ENCODE assay signal across 8 mouse cellular contexts in genomic region chr5:91139446-91139873, GRCm38 (mm10). TPM values are rescaled to one million over a fixed set of nuclear protein-coding genes. Genes with fewer than 3 reads are reported as not detected.
DNase-seq lines count a peak whose midpoint lies in the region; ATAC-seq and TF ChIP-seq lines count a peak whose summit lies in the region.

Gene Areg (plus strand): TSS chr5:91139599.

- peak within 1 kb of the TSS; percentile 72; the same call in 1 of the 2 replicates for H3K27ac ChIP-seq in heart, embryonic 10.5 days
- H3K27ac ChIP-seq in limb, embryonic 14.5 days (replicated peaks; ENCODE audit: low read depth, low read length), result no peak within 1 kb of the TSS
- H3K27ac ChIP-seq in midbrain, embryonic 13.5 days, result no peak within 1 kb of the TSS
- H3K27ac ChIP-seq in stomach, embryonic 15.5 days, result no peak within 1 kb of the TSS

- H3K9me3 ChIP-seq in heart, embryonic 10.5 days, result no peaks in the 10 kb centered on the region
- H3K9me3 ChIP-seq in limb, embryonic 14.5 days (ENCODE audit: control insufficient read depth, low read length), result no peaks in the 10 kb centered on the region
- H3K9me3 ChIP-seq in midbrain, embryonic 13.5 days, result no peaks in the 10 kb centered on the region
- H3K9me3 ChIP-seq in stomach, embryonic 15.5 days, result no peaks in the 10 kb centered on the region

- no peak for DNase-seq in cerebellum, adult 9-11 months
- DNase-seq in embryo, embryonic 11.5 days (ENCODE audit: low read depth, low spot score), result peak; percentile 34
- DNase-seq in heart, embryonic 10.5 days (ENCODE audit: low spot score), result peak; percentile 83
- DNase-seq in kidney, adult 8-10 months, result peak; percentile 14 to 38
- peak; percentile 7 for DNase-seq in limb, embryonic 14.5 days (ENCODE audit: low spot score)

- peak within 1 kb of the TSS; percentile 49 for H3K9ac ChIP-seq in limb, embryonic 14.5 days (ENCODE audit: low read depth, low read length, severe bottlenecking)
- H3K9ac ChIP-seq in midbrain, embryonic 13.5 days (replicated peaks), result peak within 1 kb of the TSS; percentile 67
- no peak within 1 kb of the TSS for H3K9ac ChIP-seq in stomach, embryonic 15.5 days

- peak; percentile 74; the same call in 1 of the 2 replicates for ATAC-seq in cerebellum, adult (ENCODE audit: insufficient number of reproducible peaks, low FRiP score, low TSS enrichment)
- peak; percentile 86 for ATAC-seq in limb, embryonic 14.5 days (ENCODE audit: low FRiP score, low read depth)
- ATAC-seq in midbrain, embryonic 13.5 days, result peak; percentile 95
- ATAC-seq in stomach, embryonic 15.5 days (ENCODE audit: insufficient read depth, low FRiP score, low read depth), result peak; percentile 66

- peak within 1 kb of the TSS; percentile 93 for H3K4me2 ChIP-seq in limb, embryonic 14.5 days (replicated peaks; ENCODE audit: low read depth, low read length, severe bottlenecking)
- H3K4me2 ChIP-seq in midbrain, embryonic 13.5 days (replicated peaks), result peak within 1 kb of the TSS; percentile 84
- peak within 1 kb of the TSS; percentile 87 for H3K4me2 ChIP-seq in stomach, embryonic 15.5 days

- H3K4me1 ChIP-seq in heart, embryonic 10.5 days, result peaks cover 5% of the 10 kb centered on the region; the same call in 1 of the 2 replicates
- H3K4me1 ChIP-seq in limb, embryonic 14.5 days (ENCODE audit: control insufficient read depth, insufficient read depth, low read length), result peaks cover 4% of the 10 kb centered on the region; the same call in 1 of the 2 replicates
- peaks cover 8% of the 10 kb centered on the region for H3K4me1 ChIP-seq in midbrain, embryonic 13.5 days (replicated peaks)
- H3K4me1 ChIP-seq in stomach, embryonic 15.5 days, result peaks cover 3% of the 10 kb centered on the region; the same call in 1 of the 2 replicates

- H3K27me3 ChIP-seq in heart, embryonic 10.5 days (ENCODE audit: insufficient read depth, poor library complexity, severe bottlenecking), result peaks cover 20% of the 10 kb centered on the region
- peaks cover 25% of the 10 kb centered on the region for H3K27me3 ChIP-seq in limb, embryonic 14.5 days (ENCODE audit: control insufficient read depth, insufficient read depth, low read length)
- peaks cover 31% of the 10 kb centered on the region for H3K27me3 ChIP-seq in midbrain, embryonic 13.5 days
- peaks cover 15% of the 10 kb centered on the region for H3K27me3 ChIP-seq in stomach, embryonic 15.5 days (replicated peaks)

- no peaks in the 10 kb centered on the region for H3K36me3 ChIP-seq in heart, embryonic 10.5 days
- H3K36me3 ChIP-seq in limb, embryonic 14.5 days (ENCODE audit: control insufficient read depth, insufficient read depth, low read length), result no peaks in the 10 kb centered on the region
- no peaks in the 10 kb centered on the region for H3K36me3 ChIP-seq in midbrain, embryonic 13.5 days
- H3K36me3 ChIP-seq in stomach, embryonic 15.5 days, result no peaks in the 10 kb centered on the region

- TF ChIP-seq POLR2A in limb, embryonic 14.5 days (IDR thresholded peaks at IDR 0.05; ENCODE audit: borderline replicate concordance, extremely low read depth, insufficient read depth, insufficient read length), result no peak

- H3K4me3 ChIP-seq in heart, embryonic 10.5 days, result peak within 1 kb of the TSS; percentile 68
- H3K4me3 ChIP-seq in limb, embryonic 14.5 days (replicated peaks; ENCODE audit: low read length), result peak within 1 kb of the TSS; percentile 50
- H3K4me3 ChIP-seq in midbrain, embryonic 13.5 days (replicated peaks), result peak within 1 kb of the TSS; percentile 61
- H3K4me3 ChIP-seq in stomach, embryonic 15.5 days (replicated peaks), result peak within 1 kb of the TSS; percentile 58

- 1% methylated on average over 44 of the region's 44 CpGs for WGBS in heart, embryonic 10.5 days
- WGBS in limb, embryonic 14.5 days, result under 1% methylated on average over 43 of the region's 44 CpGs
- whole genome bisulfite sequencing in midbrain, embryonic 13.5 days, result under 1% methylated on average over 44 of the region's 44 CpGs
- under 1% methylated on average over 44 of the region's 44 CpGs for WGBS in stomach, embryonic 15.5 days

RNA-seq across cellular contexts. Expression of gene Areg, which starts in this region (rescaled TPM):
- 0.34 TPM in 1 of 2 replicates, not detected in the other for polyA plus RNA-seq in heart, embryonic 10.5 days (2016; fragmentation: Nextera tagmentation; extraction: Ambion mirVana)
- polyA plus RNA-seq in limb, embryonic 14.5 days (2012; rRNA removed), result 0.38 and 0.75 TPM in 2 replicates
- 1.1 and 1.6 TPM in 2 replicates for polyA plus RNA-seq in limb, embryonic 14.5 days (2014; fragmentation: Nextera tagmentation; extraction: Ambion mirVana)
- polyA plus RNA-seq in midbrain, embryonic 13.5 days (2015; fragmentation: Nextera tagmentation; extraction: Ambion mirVana), result not detected in 2 replicates
- 3.3 and 4.3 TPM in 2 replicates for polyA plus RNA-seq in stomach, embryonic 15.5 days (2015; fragmentation: Nextera tagmentation; extraction: Ambion mirVana)

Comparison
In these comparisons a context has a peak if more than half of its experiments do, and no peak if none do; other contexts are left out.
1. Peak in DNase-seq, H3K4me3 ChIP-seq and H3K27ac ChIP-seq in heart, embryonic 10.5 days; RNA of the gene not detected or under 1 TPM.
2. Peak in ATAC-seq, H3K4me3 ChIP-seq, H3K9ac ChIP-seq and H3K4me2 ChIP-seq in midbrain, embryonic 13.5 days; RNA of the gene not detected or under 1 TPM.